Mouse (Mus musculus): Measurements from ENCODE around the gene Ccdc28a.

The Ccdc28a gene

DNA sequence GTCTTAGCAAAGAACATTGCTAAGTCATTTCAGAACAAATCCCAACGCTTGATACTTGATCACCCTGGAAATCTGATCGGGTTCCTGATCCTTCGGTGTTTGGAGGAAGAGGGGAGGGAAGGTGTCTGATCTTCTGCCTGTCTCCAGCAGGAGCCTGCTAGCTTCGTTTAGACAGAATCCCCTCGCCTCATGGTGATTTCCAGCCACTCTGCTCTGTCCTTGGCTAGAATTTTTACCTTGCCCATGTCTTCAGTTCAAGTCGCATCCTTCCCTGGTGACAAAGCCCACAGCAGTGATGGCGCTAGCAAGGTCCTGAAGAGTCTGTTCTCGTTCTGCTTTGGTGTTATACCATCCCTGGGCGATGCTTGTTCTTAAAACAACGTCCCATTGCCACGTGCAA, 40.6 kb downstream of the Ccdc28a start:
- no peak for DNase-seq

- no peak for DNase-seq
These were observed 41.6 kb downstream of the Ccdc28a start for GRCm38 (mm10) chr10:18193221-18193620.

DNA sequence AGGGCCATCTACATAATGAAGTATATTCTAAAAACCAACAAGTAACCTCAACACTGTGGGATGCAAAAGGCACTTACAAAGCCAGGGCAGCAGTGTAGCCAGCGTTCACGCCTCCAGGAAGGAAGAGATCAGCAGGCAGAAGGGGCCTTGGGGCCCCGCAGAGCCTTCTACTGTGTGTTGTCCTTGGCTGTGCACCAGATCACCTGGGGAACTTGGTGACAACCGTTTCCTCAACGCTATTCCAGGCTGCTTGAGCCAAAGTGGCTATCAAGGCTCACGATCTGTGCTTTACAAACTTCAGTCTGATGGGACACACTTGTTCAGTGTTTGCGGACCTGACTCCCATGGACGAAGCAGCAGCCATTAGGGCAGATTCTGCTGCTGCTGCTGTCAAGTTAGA, 43.1 kb downstream of the Ccdc28a start:
- no peak for DNase-seq

- no peak for DNase-seq
These were observed 45.3 kb downstream of the Ccdc28a start for GRCm38 (mm10) chr10:18189498-18189897.

- DNase-seq: no peak
These were observed 46.2 kb downstream of the Ccdc28a start for GRCm38 (mm10) chr10:18188564-18188963.

DNA sequence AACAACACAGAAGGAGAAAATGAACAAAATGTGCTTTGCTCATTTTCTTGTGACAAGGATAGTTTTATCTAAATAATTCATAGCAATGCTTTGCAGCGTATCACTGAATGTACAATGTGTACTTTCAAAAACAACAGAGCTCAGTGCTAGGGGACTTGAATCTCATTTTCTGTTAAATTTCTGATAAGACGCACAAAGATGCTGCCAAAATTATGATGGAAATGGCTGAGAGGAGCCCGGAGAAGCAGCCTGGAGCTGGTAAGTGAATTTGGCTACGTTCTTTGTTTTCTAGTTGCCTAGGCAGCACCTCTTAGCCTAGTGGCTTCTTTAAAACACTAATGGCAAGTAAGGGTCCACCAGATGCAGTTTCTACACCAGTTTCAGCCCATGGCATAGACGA, 52.6 kb downstream of the Ccdc28a start:
- no peak for DNase-seq

- no peak for DNase-seq
These were observed 57.5 kb downstream of the Ccdc28a start for GRCm38 (mm10) chr10:18177304-18177703.

DNA sequence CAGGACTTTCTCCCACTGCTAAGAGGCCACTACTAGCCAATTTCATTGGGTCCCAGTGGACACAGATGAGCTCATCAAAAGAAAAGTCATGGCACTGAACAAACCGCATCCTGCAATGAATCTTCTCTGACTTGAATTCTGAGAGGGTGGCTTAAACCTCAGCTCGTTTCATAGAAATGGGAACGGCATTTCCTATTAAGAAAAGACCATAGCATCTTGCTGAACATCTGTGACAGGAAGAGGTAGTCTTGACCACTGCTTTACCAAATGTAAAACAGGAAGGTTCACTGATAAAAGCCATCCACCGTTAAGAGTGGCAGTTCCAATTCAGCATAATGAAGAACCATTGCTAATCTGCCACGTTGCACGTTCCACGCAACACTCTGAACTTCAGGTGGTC, 58.1 kb downstream of the Ccdc28a start:
- DNase-seq: no peak

GRCm38 (mm10) chr10:18175087-18175486, 59.7 kb downstream of the Ccdc28a start:
- DNase-seq: no peak

Measured in cerebellum, adult 8-10 months (tissue).